Comparison of ENCODE assay signal across 9 mouse cellular contexts in genomic region chr17:86905297-86906135, GRCm38 (mm10). TPM values are rescaled to one million over a fixed set of nuclear protein-coding genes. Genes with fewer than 3 reads are reported as not detected.
DNase-seq lines count a peak whose midpoint lies in the region; ATAC-seq and TF ChIP-seq lines count a peak whose summit lies in the region.
"Had no signal": no experiment of that assay in that cellular context is flagged by ENCODE, and none has a peak within 500 bp of the region (broad histone marks: within the 10 kb centered on the region; RNA-seq: fewer than 3 reads in every experiment).

No protein-coding gene starts in this region.

- no peaks in the 10 kb centered on the region for H3K27me3 ChIP-seq in embryonic facial prominence, embryonic 12.5 days
- no peaks in the 10 kb centered on the region; the same call in 1 of the 2 replicates for H3K27me3 ChIP-seq in heart, embryonic 14.5 days (ENCODE audit: control insufficient read depth, insufficient read depth, low read length)
- H3K27me3 ChIP-seq in kidney, embryonic 16.5 days (ENCODE audit: insufficient read depth, low read length), result no peaks in the 10 kb centered on the region
- no peaks in the 10 kb centered on the region for H3K27me3 ChIP-seq in liver, embryonic 14.5 days (ENCODE audit: control insufficient read depth, insufficient read depth, low read length)
- H3K27me3 ChIP-seq in neural tube, embryonic 14.5 days (ENCODE audit: control insufficient read depth, insufficient read depth, low read length), result no peaks in the 10 kb centered on the region

- peak; percentile 6; the same call in 1 of the 2 replicates for ATAC-seq in embryonic facial prominence, embryonic 12.5 days (ENCODE audit: insufficient number of reproducible peaks, insufficient read depth, low FRiP score, low TSS enrichment)
- ATAC-seq in heart, embryonic 14.5 days (ENCODE audit: insufficient number of reproducible peaks, insufficient read depth, low FRiP score, low read depth), result peak; percentile 48
- peak; percentile 68 for ATAC-seq in kidney, embryonic 16.5 days (ENCODE audit: low FRiP score, low TSS enrichment)
- no peak for ATAC-seq in liver, embryonic 14.5 days (ENCODE audit: insufficient read depth)
- peak; percentile 64 for ATAC-seq in neural tube, embryonic 14.5 days (ENCODE audit: low read depth)

- H3K9me3 ChIP-seq in embryonic facial prominence, embryonic 12.5 days, result no peaks in the 10 kb centered on the region
- no peaks in the 10 kb centered on the region for H3K9me3 ChIP-seq in heart, embryonic 14.5 days (ENCODE audit: control insufficient read depth, low read length)
- no peaks in the 10 kb centered on the region for H3K9me3 ChIP-seq in kidney, embryonic 16.5 days (ENCODE audit: low read length)
- no peaks in the 10 kb centered on the region for H3K9me3 ChIP-seq in liver, embryonic 14.5 days (ENCODE audit: control insufficient read depth, low read length)
- no peaks in the 10 kb centered on the region for H3K9me3 ChIP-seq in neural tube, embryonic 14.5 days (ENCODE audit: control insufficient read depth, low read length)

- peak; percentile 40 for TF ChIP-seq CTCF in liver, embryonic 14.5 days (IDR thresholded peaks at IDR 0.05; ENCODE audit: low read depth)

- 18% methylated on average over 19 of the region's 19 CpGs for WGBS in embryonic facial prominence, embryonic 12.5 days
- 17% methylated on average over 19 of the region's 19 CpGs for WGBS in heart, embryonic 14.5 days
- WGBS in kidney, embryonic 16.5 days, result 17% methylated on average over 19 of the region's 19 CpGs
- WGBS in liver, embryonic 14.5 days (ENCODE audit: insufficient replicate concordance), result 34% methylated on average over 19 of the region's 19 CpGs
- WGBS in neural tube, embryonic 14.5 days, result 9% methylated on average over 19 of the region's 19 CpGs

- peak; percentile 34 to 36 for DNase-seq in left cerebral cortex, adult 18-20 months (ENCODE audit: low spot score in 2 of 2)
- no peak for DNase-seq in left cerebral cortex, adult 11 months (ENCODE audit: low spot score)
- DNase-seq in liver, embryonic 14.5 days (ENCODE audit: low read depth in 3 of 3, low spot score in 3 of 3), result no peak
- no peak for DNase-seq in T-cell, adult 2 months (ENCODE audit: low spot score)

- no peak for TF ChIP-seq EP300 in liver, embryonic 14.5 days (IDR thresholded peaks at IDR 0.05; ENCODE audit: low read depth)

- H3K4me3 ChIP-seq in embryonic facial prominence, embryonic 12.5 days, result no peak overlapping the region
- no peak overlapping the region for H3K4me3 ChIP-seq in heart, embryonic 14.5 days (ENCODE audit: control insufficient read depth in 1 of 2, insufficient read depth in 1 of 2, low read depth in 1 of 2, low read length in 2 of 2)
- H3K4me3 ChIP-seq in kidney, embryonic 16.5 days (ENCODE audit: low read length), result no peak overlapping the region
- H3K4me3 ChIP-seq in liver, embryonic 14.5 days (ENCODE audit: insufficient read depth in 1 of 2, low read depth in 2 of 2, low read length in 2 of 2), result no peak overlapping the region
- no peak overlapping the region for H3K4me3 ChIP-seq in neural tube, embryonic 14.5 days (ENCODE audit: low read depth, low read length)

- no peaks in the 10 kb centered on the region for H3K36me3 ChIP-seq in embryonic facial prominence, embryonic 12.5 days
- no peaks in the 10 kb centered on the region for H3K36me3 ChIP-seq in heart, embryonic 14.5 days (ENCODE audit: control insufficient read depth, insufficient read depth, low read length)
- no peaks in the 10 kb centered on the region for H3K36me3 ChIP-seq in kidney, embryonic 16.5 days (ENCODE audit: insufficient read depth, low read length)
- no peaks in the 10 kb centered on the region for H3K36me3 ChIP-seq in liver, embryonic 14.5 days (replicated peaks; ENCODE audit: control insufficient read depth, insufficient read depth, low read depth)
- no peaks in the 10 kb centered on the region for H3K36me3 ChIP-seq in neural tube, embryonic 14.5 days (ENCODE audit: control insufficient read depth, insufficient read depth, low read length)
- H3K36me3 ChIP-seq: G1E had no signal

- H3K4me1 ChIP-seq in embryonic facial prominence, embryonic 12.5 days, result peaks cover 12% of the 10 kb centered on the region; the same call in 1 of the 2 replicates
- peaks cover 24 to 27% of the 10 kb centered on the region in 2 experiments for H3K4me1 ChIP-seq in heart, embryonic 14.5 days (ENCODE audit: control insufficient read depth in 2 of 2, insufficient read depth in 2 of 2, low read length in 2 of 2)
- H3K4me1 ChIP-seq in kidney, embryonic 16.5 days (ENCODE audit: insufficient read depth, low read length), result peaks cover 17% of the 10 kb centered on the region
- H3K4me1 ChIP-seq in liver, embryonic 14.5 days (replicated peaks; ENCODE audit: control insufficient read depth in 2 of 2, insufficient read depth in 2 of 2, low read length in 1 of 2), result peaks cover 0 to 6% of the 10 kb centered on the region in 2 experiments; a peak in 1 of 4 replicates
- peaks cover 11% of the 10 kb centered on the region; the same call in 1 of the 2 replicates for H3K4me1 ChIP-seq in neural tube, embryonic 14.5 days (ENCODE audit: control insufficient read depth, insufficient read depth, low read length)

- peak overlapping the region; percentile 23 for H3K4me2 ChIP-seq in embryonic facial prominence, embryonic 12.5 days (replicated peaks)
- H3K4me2 ChIP-seq in heart, embryonic 14.5 days (ENCODE audit: low read length), result peak overlapping the region; percentile 39
- H3K4me2 ChIP-seq in kidney, embryonic 16.5 days (replicated peaks; ENCODE audit: low read depth, low read length), result peak overlapping the region; percentile 22
- H3K4me2 ChIP-seq in liver, embryonic 14.5 days (ENCODE audit: low read depth), result no peak overlapping the region
- peak overlapping the region; percentile 6; the same call in 1 of the 2 replicates for H3K4me2 ChIP-seq in neural tube, embryonic 14.5 days (ENCODE audit: low read depth, low read length)

- H3K9ac ChIP-seq in embryonic facial prominence, embryonic 12.5 days, result no peak overlapping the region
- peak overlapping the region; percentile 25; the same call in 1 of the 2 replicates for H3K9ac ChIP-seq in heart, embryonic 14.5 days (ENCODE audit: low read length)
- H3K9ac ChIP-seq in kidney, embryonic 16.5 days (replicated peaks; ENCODE audit: low read length), result peak overlapping the region; percentile 49
- H3K9ac ChIP-seq in liver, embryonic 14.5 days (replicated peaks), result no peak overlapping the region
- H3K9ac ChIP-seq in neural tube, embryonic 14.5 days (replicated peaks; ENCODE audit: low read depth, low read length), result no peak overlapping the region

- no peak overlapping the region for H3K27ac ChIP-seq in embryonic facial prominence, embryonic 12.5 days
- H3K27ac ChIP-seq in heart, embryonic 14.5 days (replicated peaks in 1 of 2; ENCODE audit: control insufficient read depth in 1 of 2, insufficient read depth in 1 of 2, low read depth in 2 of 2, low read length in 2 of 2), result peak overlapping the region; percentile 18 to 68; a peak in 3 of 4 replicates
- H3K27ac ChIP-seq in kidney, embryonic 16.5 days (ENCODE audit: low read length), result peak overlapping the region; percentile 70
- no peak overlapping the region for H3K27ac ChIP-seq in liver, embryonic 14.5 days
- H3K27ac ChIP-seq in neural tube, embryonic 14.5 days (ENCODE audit: low read depth, low read length), result peak overlapping the region; percentile 6; the same call in 1 of the 2 replicates

RNA-seq across cellular contexts. Expression of gene Tmem247, which starts 11.6 kb away (rescaled TPM):
- not detected for total RNA-seq in left cerebral cortex, adult 18-20 months (2021)
- not detected in 2 replicates for polyA plus RNA-seq in embryonic facial prominence, embryonic 12.5 days (2016; fragmentation: Nextera tagmentation; extraction: Ambion mirVana)
- not detected in 2 replicates for polyA plus RNA-seq in heart, embryonic 14.5 days (2014; fragmentation: Nextera tagmentation; extraction: Ambion mirVana)
- polyA plus RNA-seq in kidney, embryonic 16.5 days (2015; fragmentation: Nextera tagmentation; extraction: Ambion mirVana), result not detected in 2 replicates
- not detected in 2 replicates for polyA plus RNA-seq in liver, embryonic 14.5 days (2012; rRNA removed)
- not detected in 2 replicates for polyA plus RNA-seq in liver, embryonic 14.5 days (2014; fragmentation: Nextera tagmentation; extraction: Ambion mirVana)
- polyA plus RNA-seq in neural tube, embryonic 14.5 days (2014; fragmentation: Nextera tagmentation; extraction: Ambion mirVana), result not detected in 2 replicates
- total RNA-seq: G1E had no signal
- polyA plus RNA-seq: G1E had no signal

RNA-seq across cellular contexts. Expression of gene Atp6v1e2, which starts 42.2 kb away (rescaled TPM):
- total RNA-seq in left cerebral cortex, adult 18-20 months (2021), result not detected
- polyA plus RNA-seq in embryonic facial prominence, embryonic 12.5 days (2016; fragmentation: Nextera tagmentation; extraction: Ambion mirVana), result not detected in 2 replicates
- polyA plus RNA-seq in heart, embryonic 14.5 days (2014; fragmentation: Nextera tagmentation; extraction: Ambion mirVana), result not detected in 2 replicates
- not detected in 2 replicates for polyA plus RNA-seq in kidney, embryonic 16.5 days (2015; fragmentation: Nextera tagmentation; extraction: Ambion mirVana)
- not detected in 2 replicates for polyA plus RNA-seq in liver, embryonic 14.5 days (2012; rRNA removed)
- not detected in 2 replicates for polyA plus RNA-seq in liver, embryonic 14.5 days (2014; fragmentation: Nextera tagmentation; extraction: Ambion mirVana)
- not detected in 2 replicates for polyA plus RNA-seq in neural tube, embryonic 14.5 days (2014; fragmentation: Nextera tagmentation; extraction: Ambion mirVana)
- total RNA-seq: G1E had no signal
- polyA plus RNA-seq: G1E had no signal

RNA-seq across cellular contexts. Expression of gene Rhoq, which starts 57.4 kb away (rescaled TPM):
- 10 to 100 TPM; 37.8 to 46.2 TPM for total RNA-seq in left cerebral cortex, adult 18-20 months (2021)
- polyA plus RNA-seq in embryonic facial prominence, embryonic 12.5 days (2016; fragmentation: Nextera tagmentation; extraction: Ambion mirVana), result 26.6 and 30.0 TPM in 2 replicates
- 28.0 and 33.5 TPM in 2 replicates for polyA plus RNA-seq in heart, embryonic 14.5 days (2014; fragmentation: Nextera tagmentation; extraction: Ambion mirVana)
- 12.9 and 14.0 TPM in 2 replicates for polyA plus RNA-seq in kidney, embryonic 16.5 days (2015; fragmentation: Nextera tagmentation; extraction: Ambion mirVana)
- 1.3 and 1.9 TPM in 2 replicates for polyA plus RNA-seq in liver, embryonic 14.5 days (2012; rRNA removed)
- polyA plus RNA-seq in liver, embryonic 14.5 days (2014; fragmentation: Nextera tagmentation; extraction: Ambion mirVana), result 1.2 TPM in 2 replicates
- 9.1 and 9.7 TPM in 2 replicates for polyA plus RNA-seq in neural tube, embryonic 14.5 days (2014; fragmentation: Nextera tagmentation; extraction: Ambion mirVana)

Comparison
In these comparisons a context has a peak if more than half of its experiments do, and no peak if none do; other contexts are left out.
1. DNase-seq: peak in left cerebral cortex, adult 18-20 months (2 of 2); none in left cerebral cortex, adult 11 months (single experiment), liver, embryonic 14.5 days (0 of 3) and T-cell, adult 2 months (single experiment).
2. H3K27ac ChIP-seq: peak in heart, embryonic 14.5 days (2 of 2), kidney, embryonic 16.5 days (single experiment) and neural tube, embryonic 14.5 days (single experiment); none in embryonic facial prominence, embryonic 12.5 days (single experiment) and liver, embryonic 14.5 days (single experiment).
3. H3K9ac ChIP-seq: peak in heart, embryonic 14.5 days (single experiment) and kidney, embryonic 16.5 days (single experiment); none in embryonic facial prominence, embryonic 12.5 days (single experiment), liver, embryonic 14.5 days (single experiment) and neural tube, embryonic 14.5 days (single experiment).